Mouse (Mus musculus) ES-E14 (cell line): ENCODE measurements around the gene Sun2. TPM values are rescaled to one million over a fixed set of nuclear protein-coding genes. Genes with fewer than 3 reads are reported as not detected.

ENCODE experiments used
- DNase-seq: peaks from one replicate; pipeline ENCODE4 v3.0.0-alpha.2; 2013; ENCODE audit warnings: low read depth, low spot score
- H3K27ac ChIP-seq: 2 replicates; pipeline ENCODE4 v1.5.1; 2012; ENCODE audit warnings: low read depth, mild to moderate bottlenecking, low read length, moderate library complexity, mixed read lengths; ENCODE audit not compliant: poor library complexity, insufficient read depth, severe bottlenecking
- H3K36me3 ChIP-seq: 2 replicates; pipeline ENCODE4 v1.6.1; 2012; ENCODE audit warnings: mild to moderate bottlenecking, low read length, moderate library complexity, mixed read lengths; ENCODE audit not compliant: control insufficient read depth, poor library complexity, insufficient read depth, severe bottlenecking
- H3K4me1 ChIP-seq, 2 experiments: fragments of 150-350 bp in 1 of 2; sonication (generic) in 1 of 2; 2 replicates each; pipeline ENCODE4 v1.6.1; 2012; ENCODE audit warnings: low read length in 2 of 2, mild to moderate bottlenecking in 1 of 2, mixed read lengths in 1 of 2; ENCODE audit not compliant: control insufficient read depth in 2 of 2, insufficient read depth in 2 of 2, poor library complexity in 1 of 2
- H3K4me3 ChIP-seq, 2 experiments: fragments of 150-350 bp in 1 of 2; sonication (generic) in 1 of 2; 2 replicates each; pipeline ENCODE4 v1.5.1; 2012; ENCODE audit warnings: low read length in 2 of 2, low read depth in 1 of 2, mild to moderate bottlenecking in 1 of 2, mixed read lengths in 1 of 2; ENCODE audit not compliant: insufficient read depth in 1 of 2, poor library complexity in 1 of 2, severe bottlenecking in 1 of 2
- H3K9ac ChIP-seq: 2 replicates; pipeline ENCODE4 v1.6.1; 2012; ENCODE audit warnings: low read depth, mild to moderate bottlenecking, low read length, mixed read lengths; ENCODE audit not compliant: poor library complexity, insufficient read depth, severe bottlenecking
- H3K9me3 ChIP-seq: fragments of 150-350 bp; sonication (generic); 2 replicates; pipeline ENCODE4 v1.6.1; 2012; ENCODE audit warnings: low read depth, mild to moderate bottlenecking, low read length; ENCODE audit not compliant: control insufficient read depth, insufficient read depth
- CHD2 ChIP-seq: IDR thresholded peaks from 2 replicates; pipeline ENCODE4 v1.6.1; 2014; ENCODE audit warnings: mild to moderate bottlenecking, low read depth, low read length, inconsistent platforms
- HCFC1 ChIP-seq: IDR thresholded peaks from 2 replicates; pipeline ENCODE4 v1.6.1; 2012; ENCODE audit warnings: low read length, inconsistent platforms, borderline replicate concordance; ENCODE audit not compliant: insufficient read depth
- MAFK ChIP-seq: IDR thresholded peaks from 2 replicates; pipeline ENCODE4 v1.6.1; 2014; ENCODE audit warnings: mild to moderate bottlenecking, low read depth, low read length, inconsistent platforms; ENCODE audit not compliant: insufficient read depth
- ZC3H11A ChIP-seq: IDR thresholded peaks from 2 replicates; pipeline ENCODE4 v1.6.1; 2012; ENCODE audit warnings: low read depth, mild to moderate bottlenecking, inconsistent platforms, low read length, borderline replicate concordance
- ZNF384 ChIP-seq: IDR thresholded peaks from 2 replicates; pipeline ENCODE4 v1.6.1; 2012; ENCODE audit warnings: low read depth, low read length, inconsistent platforms
- in situ Hi-C, 2 experiments: fragments of 600-800 bp; cut with MboI; formaldehyde crosslinking; loops; one replicate each; pipeline ENCODE4 v1.15.1; 2025; ENCODE audit warnings: low sequenced_read_pairs in 2 of 2, inconsistent platforms in 1 of 2; ENCODE audit not compliant: unreplicated experiment in 2 of 2
- total RNA-seq: library from RNA; depleted of rRNA; stranded (reverse); fragments of 300-350 nt; gene quantifications from 2 replicates; pipeline ENCODE4 v1.2.3, GENCODE M21; 2012

The Sun2 gene
- total RNA-seq, 1 experiment: 29.8 TPM

DNA sequence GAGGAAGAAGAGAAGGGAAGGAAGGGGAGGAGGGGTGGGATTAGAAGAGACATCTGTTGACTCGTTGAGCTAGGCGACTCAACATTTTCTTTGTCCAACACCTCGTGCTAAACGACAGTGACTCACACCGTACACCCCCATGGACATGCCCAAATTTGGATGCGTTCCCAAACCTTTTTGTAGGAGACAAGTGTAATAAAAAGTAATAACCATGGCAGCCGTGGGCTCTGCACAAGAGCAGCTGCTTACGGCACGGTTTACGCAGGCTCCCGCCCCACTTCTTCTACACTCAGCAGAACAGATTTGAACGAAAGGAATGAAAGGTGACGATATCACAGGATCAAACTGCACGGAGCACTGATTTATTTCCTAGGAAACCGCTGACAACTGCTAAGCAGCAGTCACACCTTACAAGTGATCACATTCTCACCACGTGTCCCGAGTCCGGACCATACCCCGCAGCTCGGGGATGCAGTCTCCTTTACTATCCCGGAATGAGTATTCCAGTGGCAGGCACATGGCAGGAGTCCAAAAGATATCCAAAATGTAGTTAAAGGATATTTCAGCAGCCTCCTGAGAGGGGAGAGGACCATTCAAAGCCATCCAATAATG is 28.4 kb upstream of the Sun2 start:
- Histone ChIP-seq H3K4me3 (no peak overlapping the region), H3K27ac (no peak overlapping the region), H3K9ac (no peak overlapping the region), H3K4me1 (peaks cover 7 to 10% of the 10 kb centered on the region in 2 experiments; a peak in 3 of 4 replicates), H3K9me3 (no peaks in the 10 kb centered on the region), H3K36me3 (no peaks in the 10 kb centered on the region)
- DNase-seq: no peak
- TF ChIP-seq MAFK: no peak
- no peak for TF ChIP-seq HCFC1
- no peak for TF ChIP-seq ZC3H11A
- no peak for TF ChIP-seq ZNF384
- no peak for TF ChIP-seq CHD2
- in situ Hi-C loops: loop anchor here in 1 of 2 experiments (25.0 kb wide), 1 partner anchor 292 kb away; no protein-coding TSS in a partner anchor

DNA sequence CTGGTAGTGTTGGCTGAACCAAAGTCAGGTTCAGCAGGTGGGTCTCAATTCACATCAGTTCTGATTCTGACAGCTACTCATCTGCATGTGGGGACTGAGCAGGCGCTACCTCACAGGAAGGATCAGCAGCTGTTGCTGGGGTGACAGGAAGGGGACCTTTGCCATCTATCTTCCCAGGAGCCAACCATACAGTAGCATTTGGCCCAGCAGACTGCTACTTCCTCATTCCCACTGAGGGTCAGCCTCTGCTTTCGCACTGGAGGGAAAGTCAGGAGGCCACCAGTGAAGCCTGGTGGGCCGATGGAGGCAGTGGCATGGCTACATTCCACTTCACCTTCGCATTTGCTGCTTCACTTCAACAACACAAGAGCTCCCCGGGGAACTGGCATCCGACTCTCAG is 26.0 kb upstream of the Sun2 start:
- Histone ChIP-seq H3K36me3 (no peaks in the 10 kb centered on the region), H3K27ac (no peak overlapping the region), H3K4me1 (peaks cover 3% of the 10 kb centered on the region in 2 experiments; a peak in 2 of 4 replicates), H3K9me3 (no peaks in the 10 kb centered on the region), H3K4me3 (no peak overlapping the region), H3K9ac (no peak overlapping the region)
- in situ Hi-C loops: loop anchor here in 1 of 2 experiments (25.0 kb wide), 1 partner anchor 294 kb away; no protein-coding TSS in a partner anchor
- TF ChIP-seq CHD2 (no peak), ZNF384 (no peak), MAFK (no peak), ZC3H11A (no peak), HCFC1 (no peak)
- no peak for DNase-seq

DNA sequence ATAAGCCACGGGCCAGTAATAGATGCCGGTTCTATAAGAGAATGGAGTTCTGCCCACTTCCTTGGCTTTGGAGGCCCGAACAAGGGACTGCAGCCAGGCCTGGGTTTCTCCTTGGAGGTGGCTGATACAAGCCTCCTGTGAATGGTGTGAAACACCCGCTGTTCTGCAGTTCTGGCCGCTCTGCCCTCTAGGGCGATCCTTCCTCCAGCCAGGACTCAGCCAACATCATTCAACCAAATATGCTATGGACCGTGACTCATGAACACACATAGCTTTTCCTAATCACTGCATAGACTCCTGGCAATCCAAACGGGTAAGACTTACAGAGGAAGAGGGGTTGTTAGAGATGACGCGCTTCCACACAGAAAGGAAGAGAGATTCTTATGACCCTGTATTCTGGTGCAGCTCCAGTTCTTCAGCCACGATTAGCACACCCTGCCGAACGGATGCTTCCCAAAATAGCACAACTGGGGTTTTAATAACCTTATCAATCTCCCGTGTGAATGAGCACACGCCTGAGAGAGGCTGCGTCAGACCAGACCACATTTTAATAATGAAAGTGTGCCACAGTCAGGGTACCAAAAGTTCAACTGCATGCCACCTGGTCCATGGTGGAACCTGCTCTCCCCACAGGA is 25.1 kb upstream of the Sun2 start:
- TF ChIP-seq ZNF384: no peak
- no peak for TF ChIP-seq HCFC1
- TF ChIP-seq ZC3H11A: no peak
- TF ChIP-seq MAFK: no peak
- no peak for TF ChIP-seq CHD2
- no peak overlapping the region for H3K4me3 ChIP-seq
- in situ Hi-C loops: loop anchor here in 1 of 2 experiments (25.0 kb wide), 1 partner anchor 295 kb away; no protein-coding TSS in a partner anchor

DNA sequence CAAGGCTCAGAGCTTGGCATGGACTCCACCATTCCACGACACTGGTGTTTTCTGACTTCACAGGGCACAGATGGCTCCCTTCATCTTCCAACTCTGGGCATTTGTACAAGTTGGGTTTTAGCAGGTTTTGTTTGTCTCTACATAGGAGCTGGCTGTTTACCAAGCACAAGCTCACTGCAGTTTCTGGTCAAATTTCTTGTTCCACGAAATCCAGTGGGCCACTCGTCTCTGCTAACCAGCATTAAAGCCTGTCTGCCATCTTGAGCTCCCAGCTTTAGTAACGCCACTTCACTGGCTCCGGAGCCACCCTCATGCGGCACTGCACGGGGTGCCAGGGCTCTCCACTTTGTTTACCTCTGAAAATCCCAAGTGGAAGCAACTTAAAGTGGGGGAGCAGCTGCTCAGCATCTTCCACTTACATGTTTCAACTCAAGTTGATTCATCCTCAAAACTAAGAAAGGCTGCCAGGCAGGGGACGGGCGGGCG is 24.3 kb upstream of the Sun2 start:
- DNase-seq: no peak
- H3K36me3 ChIP-seq: no peaks in the 10 kb centered on the region
- no peaks in the 10 kb centered on the region for H3K9me3 ChIP-seq
- no peak overlapping the region for H3K27ac ChIP-seq
- in situ Hi-C loops: loop anchor here in 1 of 2 experiments (25.0 kb wide), 1 partner anchor 296 kb away; no protein-coding TSS in a partner anchor
- H3K4me1 ChIP-seq: peaks cover 3 to 4% of the 10 kb centered on the region in 2 experiments; a peak in 2 of 4 replicates
- no peak overlapping the region for H3K4me3 ChIP-seq
- H3K9ac ChIP-seq: no peak overlapping the region
- TF ChIP-seq ZNF384 (no peak), ZC3H11A (no peak), MAFK (no peak), HCFC1 (no peak), CHD2 (no peak)

More for the DNA sequence above, 25.1 kb upstream of the Sun2 start:
- H3K9ac ChIP-seq: no peak overlapping the region
- no peaks in the 10 kb centered on the region for H3K9me3 ChIP-seq
- no peaks in the 10 kb centered on the region for H3K36me3 ChIP-seq
- no peak for DNase-seq
- no peak overlapping the region for H3K27ac ChIP-seq
- H3K4me1 ChIP-seq: peaks cover 2 to 3% of the 10 kb centered on the region in 2 experiments; a peak in 2 of 4 replicates
